Mouse (Mus musculus) heart, adult 2 months (tissue): ENCODE measurements around the gene Tarbp2.

Source experiments
- CTCF ChIP-seq: fragments of 200-600 bp; IDR thresholded peaks from 2 replicates; pipeline ENCODE4 v1.8.1; 2022; ENCODE audit warnings: antibody characterized with exemption, mild to moderate bottlenecking, moderate library complexity
- EP300 ChIP-seq: fragments of 200-500 bp; IDR thresholded peaks from 2 replicates; pipeline ENCODE4 v1.6.1; 2011; ENCODE audit warnings: low read depth, low read length, control low read depth; ENCODE audit not compliant: insufficient read depth

DNA sequence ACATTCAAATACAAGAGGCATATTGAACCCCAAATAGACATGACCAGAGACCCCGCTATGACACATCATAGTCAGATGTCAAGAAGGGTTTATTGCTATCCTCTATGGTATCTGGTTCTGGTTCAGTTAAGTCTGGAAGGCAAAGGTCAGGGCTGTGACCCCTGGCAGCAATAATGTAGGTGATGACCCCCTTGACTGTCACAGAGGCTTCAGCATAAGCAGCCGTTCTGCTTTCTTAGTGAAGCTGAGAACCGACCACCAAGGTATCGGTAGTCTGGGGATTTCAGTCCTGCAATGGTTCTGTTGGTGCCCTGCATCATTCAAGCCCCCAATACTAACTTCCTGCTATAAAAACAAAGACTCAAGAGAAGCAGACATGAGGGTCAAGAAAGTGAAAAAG is 13.6 kb downstream of the Tarbp2 start:
- TF ChIP-seq CTCF, result no peak
- TF ChIP-seq EP300, result no peak
